ENCODE assay signal across 8 mouse cellular contexts in genomic region chr3:154896737-154897136, GRCm38 (mm10).
A peak's percentile ranks its signal among the peaks of the same experiment; 100 is the strongest.
DNase-seq lines count a peak whose midpoint lies in the region; ATAC-seq lines count a peak whose summit lies in the region.

No protein-coding gene starts in this region.

- peak; percentile 60 for ATAC-seq in midbrain, embryonic 11.5 days (ENCODE audit: low FRiP score)
- no peak for ATAC-seq in midbrain, embryonic 14.5 days (ENCODE audit: low FRiP score, low TSS enrichment)

- H3K27ac ChIP-seq in midbrain, embryonic 11.5 days (ENCODE audit: low read depth, low read length): no peak overlapping the region
- H3K27ac ChIP-seq in midbrain, embryonic 14.5 days (replicated peaks; ENCODE audit: low read depth, low read length): no peak overlapping the region

- no peak overlapping the region for H3K4me2 ChIP-seq in midbrain, embryonic 11.5 days
- H3K4me2 ChIP-seq in midbrain, embryonic 14.5 days (ENCODE audit: low read length): no peak overlapping the region

- no peaks in the 10 kb centered on the region for H3K4me1 ChIP-seq in midbrain, embryonic 11.5 days (ENCODE audit: control insufficient read depth, insufficient read depth, low read length)
- no peaks in the 10 kb centered on the region for H3K4me1 ChIP-seq in midbrain, embryonic 14.5 days (ENCODE audit: control insufficient read depth, insufficient read depth, low read length)

- no peak overlapping the region for H3K9ac ChIP-seq in midbrain, embryonic 11.5 days (ENCODE audit: low read length)
- H3K9ac ChIP-seq in midbrain, embryonic 14.5 days (replicated peaks; ENCODE audit: low read length): no peak overlapping the region

- peak; percentile 6 for DNase-seq in gastrocnemius, postnatal 10 days
- DNase-seq in gastrocnemius, adult 18-20 months (ENCODE audit: low spot score): no peak
- DNase-seq in midbrain, embryonic 11.5 days (ENCODE audit: low spot score, missing footprints): no peak
- DNase-seq in midbrain, embryonic 14.5 days: no peak
- peak; percentile 53 for DNase-seq in adrenal gland, postnatal 14 days
- DNase-seq in mesoderm, embryonic 11.5 days (ENCODE audit: low read depth, low spot score): peak; percentile 12
- no peak for DNase-seq in MN1 (ENCODE audit: low spot score)
- DNase-seq in right cerebral cortex, postnatal 10 days (ENCODE audit: low spot score in 2 of 2): no peak

- no peaks in the 10 kb centered on the region for H3K9me3 ChIP-seq in midbrain, embryonic 11.5 days (ENCODE audit: control insufficient read depth, low read length)
- no peaks in the 10 kb centered on the region for H3K9me3 ChIP-seq in midbrain, embryonic 14.5 days (ENCODE audit: control insufficient read depth, low read length)

- 69% methylated on average over 7 of the region's 7 CpGs for WGBS in midbrain, embryonic 11.5 days
- 76% methylated on average over 7 of the region's 7 CpGs for WGBS in midbrain, embryonic 14.5 days

- H3K4me3 ChIP-seq in midbrain, embryonic 11.5 days (ENCODE audit: low read depth, low read length): no peak overlapping the region
- H3K4me3 ChIP-seq in midbrain, embryonic 14.5 days (replicated peaks; ENCODE audit: low read depth, low read length): no peak overlapping the region

- H3K36me3 ChIP-seq in midbrain, embryonic 11.5 days (ENCODE audit: control insufficient read depth, insufficient read depth, low read length): no peaks in the 10 kb centered on the region
- no peaks in the 10 kb centered on the region for H3K36me3 ChIP-seq in midbrain, embryonic 14.5 days (ENCODE audit: control insufficient read depth, insufficient read depth, low read length)

- no peaks in the 10 kb centered on the region for H3K27me3 ChIP-seq in midbrain, embryonic 11.5 days (ENCODE audit: control insufficient read depth, insufficient read depth, low read length)
- no peaks in the 10 kb centered on the region for H3K27me3 ChIP-seq in midbrain, embryonic 14.5 days (ENCODE audit: control insufficient read depth, insufficient read depth, low read length)

Comparison
In these comparisons a context has a peak if more than half of its experiments do, and no peak if none do; other contexts are left out.
1. DNase-seq: peak in gastrocnemius, postnatal 10 days (single experiment), adrenal gland, postnatal 14 days (single experiment) and mesoderm, embryonic 11.5 days (single experiment); none in gastrocnemius, adult 18-20 months (single experiment), midbrain, embryonic 11.5 days (single experiment), midbrain, embryonic 14.5 days (single experiment), MN1 (single experiment) and right cerebral cortex, postnatal 10 days (0 of 2).